Mouse (Mus musculus) cortical plate, adult 2 months (tissue): ENCODE measurements around the gene Ogfr.

Source experiments
- CTCF ChIP-seq: fragments of 200-500 bp; IDR thresholded peaks from 2 replicates; pipeline ENCODE4 v1.5.1; 2011; ENCODE audit warnings: mild to moderate bottlenecking, control low read depth, low read length; ENCODE audit not compliant: insufficient read depth; ENCODE audit errors: extremely low read depth
- POLR2A ChIP-seq: fragments of 200-500 bp; IDR thresholded peaks from 2 replicates; pipeline ENCODE4 v1.6.1; 2011; ENCODE audit warnings: mild to moderate bottlenecking, low read length, control low read depth; ENCODE audit not compliant: insufficient read depth; ENCODE audit errors: extremely low read depth

DNA sequence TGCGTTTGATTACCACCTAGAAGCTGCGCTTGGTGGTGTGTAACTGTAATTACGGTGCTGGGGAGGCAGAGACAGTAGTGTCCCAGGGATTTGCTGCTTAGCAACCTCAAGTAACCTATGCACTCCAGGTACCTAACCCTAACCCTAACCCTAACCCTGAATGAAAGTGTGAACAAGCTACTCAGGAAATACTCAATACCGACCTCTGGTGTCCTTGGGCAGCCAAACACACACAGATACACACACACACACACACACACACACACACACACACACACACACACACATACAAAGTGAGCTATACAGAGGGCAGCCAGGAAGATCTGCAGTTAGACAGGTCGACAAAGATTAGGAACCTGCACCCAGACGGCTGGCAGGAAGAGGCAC, 316 bp upstream of the Ogfr start:
- TF ChIP-seq POLR2A: no peak
- TF ChIP-seq CTCF: 0 out of 2 replicates have a peak, but pooled peaks have one; percentile 6
